Mouse (Mus musculus): ENCODE data around the gene Cacnb1.

- TF ChIP-seq EP300 (IDR thresholded peaks at IDR 0.05; ENCODE audit: low read depth), result no peak
- TF ChIP-seq CTCF (IDR thresholded peaks at IDR 0.05; ENCODE audit: low read depth), result no peak
Measured at GRCm38 (mm10) chr11:98021565-98022252, 1.1 kb downstream of the Cacnb1 start.

Data from liver, embryonic 14.5 days (tissue).